Mouse (Mus musculus) retina, postnatal 1 day (tissue): ENCODE results near the gene Grid1.

ENCODE experiments used
- DNase-seq: peaks from one replicate; pipeline ENCODE4 v3.0.0-alpha.2; 2012

Grid1 gene

DNA sequence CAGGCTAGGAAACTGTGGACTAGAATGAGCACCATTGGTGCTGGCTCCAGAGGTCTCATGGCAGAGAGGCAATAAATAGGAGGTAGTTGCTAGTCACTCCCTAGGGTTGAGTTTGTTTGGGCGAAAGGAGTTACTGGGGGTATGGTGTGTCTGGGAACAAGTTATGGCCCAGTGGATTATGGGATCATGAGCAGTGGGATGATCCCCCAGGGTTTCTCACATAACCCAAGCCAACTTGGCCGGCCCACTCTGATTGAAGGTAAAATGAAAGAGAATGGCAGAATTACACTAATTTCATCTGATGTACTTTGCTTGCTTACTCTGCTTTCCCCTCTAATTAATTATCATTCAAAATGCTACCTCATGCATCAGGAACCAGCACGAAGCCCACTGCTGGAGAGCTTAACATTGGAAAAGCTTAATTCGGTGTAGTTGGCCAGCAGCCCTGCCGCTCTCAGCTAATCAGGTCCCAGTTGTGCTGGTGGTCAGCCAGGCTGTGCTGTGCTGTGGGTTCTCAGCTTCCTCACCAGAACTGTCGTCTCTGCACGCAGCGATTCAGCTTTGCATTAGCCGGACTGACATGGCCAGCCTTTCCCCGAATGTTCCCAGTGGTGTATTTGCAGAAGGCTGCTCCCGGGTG is 207.7 kb downstream of the Grid1 start:
- peak; percentile 34 for DNase-seq

DNA sequence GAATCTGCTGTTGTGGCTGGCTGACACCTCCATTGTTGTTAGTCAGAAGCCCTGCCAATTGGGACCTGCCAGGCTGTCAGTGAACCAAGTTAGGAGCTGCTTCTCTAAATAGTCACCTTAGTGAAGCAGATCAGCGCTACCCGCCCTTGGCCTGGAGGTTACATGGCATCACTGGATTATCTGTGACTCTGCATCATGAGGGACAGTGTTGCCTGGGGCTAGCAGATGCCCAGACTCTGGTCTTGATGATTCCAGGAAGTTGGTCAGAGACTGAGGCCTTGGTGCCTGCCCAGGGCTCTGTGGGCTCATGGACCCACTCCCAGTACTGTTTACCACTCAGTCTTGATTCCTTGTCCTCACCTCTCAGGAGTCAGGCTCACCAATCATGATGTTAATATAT is 209.7 kb downstream of the Grid1 start:
- no peak for DNase-seq

DNA sequence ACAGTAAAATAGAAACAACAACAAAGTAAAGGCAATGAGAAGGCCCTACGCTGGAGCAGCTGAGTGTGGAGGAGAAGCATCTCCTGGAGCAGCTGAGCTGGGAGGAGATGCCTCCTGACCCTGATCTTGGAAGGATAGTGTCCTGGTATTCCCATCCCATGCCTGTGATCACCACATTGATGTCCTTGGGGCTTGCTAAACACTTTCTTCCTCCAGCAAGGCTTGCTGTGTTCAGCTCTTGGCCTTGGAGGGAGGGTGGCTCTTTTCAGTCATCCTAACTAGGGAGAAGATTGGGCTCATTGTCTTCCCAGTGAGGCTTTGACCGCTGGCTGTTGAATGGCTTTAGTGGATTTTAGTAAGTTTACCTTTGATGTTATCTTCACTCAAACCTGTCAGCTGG is 210.4 kb downstream of the Grid1 start:
- no peak for DNase-seq

DNA sequence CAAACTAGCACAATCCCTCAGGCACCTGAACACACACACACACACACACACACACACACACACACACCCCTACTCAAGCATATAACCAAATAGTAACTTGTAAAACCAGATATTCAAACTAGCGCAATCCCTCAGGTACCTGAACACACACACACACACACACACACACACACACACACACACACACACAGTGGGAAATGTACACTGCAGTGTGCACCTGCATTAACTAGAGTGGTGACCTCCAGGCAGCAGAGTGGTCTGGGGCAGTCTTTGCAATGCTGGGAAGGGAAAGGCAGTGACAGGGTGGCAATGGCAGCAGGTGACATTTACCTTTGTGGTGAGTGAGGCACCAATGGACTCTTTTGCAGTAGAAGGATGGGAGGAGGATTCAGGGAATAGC is 212.4 kb downstream of the Grid1 start:
- DNase-seq, result no peak

DNA sequence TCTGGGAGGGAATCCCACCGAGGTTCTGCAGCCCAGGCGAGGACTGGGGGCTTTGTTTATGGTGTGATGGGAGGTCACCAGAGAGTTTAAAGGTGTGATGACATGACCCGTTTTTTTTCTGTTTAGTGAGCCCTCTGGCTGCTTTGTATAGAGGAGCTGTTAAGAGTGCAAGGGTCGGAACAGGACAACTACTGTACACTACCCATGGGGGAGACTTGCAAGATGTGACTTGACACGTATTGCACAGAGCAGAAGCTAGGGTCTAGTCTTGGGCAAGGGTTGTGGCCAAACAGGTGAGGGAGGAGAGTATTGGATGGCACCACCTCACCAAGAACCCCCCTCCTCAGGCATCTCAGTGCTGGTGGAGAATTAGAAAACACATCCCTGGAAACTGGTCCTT is 224.4 kb downstream of the Grid1 start:
- no peak for DNase-seq

DNA sequence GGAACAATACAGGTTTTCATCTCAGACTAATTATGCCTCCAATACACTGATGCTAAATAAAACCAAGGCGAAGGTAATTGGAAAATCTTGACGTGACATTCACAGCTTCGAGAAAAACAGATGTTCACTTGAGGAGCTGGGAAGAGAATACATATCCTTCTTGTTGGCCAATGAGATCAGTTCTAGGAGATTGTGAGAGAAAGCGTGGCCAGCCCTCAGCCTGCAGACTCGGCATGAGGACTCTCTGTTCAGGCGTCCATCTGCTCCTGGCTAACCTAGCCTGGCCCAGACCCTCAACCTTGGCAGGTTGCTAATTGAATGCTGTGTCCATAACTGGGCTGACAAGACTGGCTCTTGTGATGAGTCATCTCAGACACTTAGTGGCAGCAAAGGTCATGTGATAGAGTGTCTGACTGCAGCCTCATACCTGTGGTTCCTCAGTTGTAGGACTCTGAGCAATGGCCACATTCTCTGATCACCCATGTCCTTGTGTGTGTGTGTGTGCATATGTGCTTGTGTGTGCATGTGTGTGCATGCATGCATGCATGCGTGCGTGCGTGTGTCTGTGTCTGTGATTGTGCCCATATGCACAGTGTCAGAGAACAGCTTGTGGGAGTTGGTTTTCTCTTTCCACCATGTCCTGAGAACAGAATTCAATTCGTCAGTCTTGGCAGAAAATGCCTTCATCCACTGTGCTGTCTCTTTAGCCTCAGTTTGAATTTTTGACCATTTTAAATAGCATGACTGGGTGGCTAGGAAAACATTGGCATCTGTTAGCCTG is 225.2 kb downstream of the Grid1 start:
- no peak for DNase-seq

DNA sequence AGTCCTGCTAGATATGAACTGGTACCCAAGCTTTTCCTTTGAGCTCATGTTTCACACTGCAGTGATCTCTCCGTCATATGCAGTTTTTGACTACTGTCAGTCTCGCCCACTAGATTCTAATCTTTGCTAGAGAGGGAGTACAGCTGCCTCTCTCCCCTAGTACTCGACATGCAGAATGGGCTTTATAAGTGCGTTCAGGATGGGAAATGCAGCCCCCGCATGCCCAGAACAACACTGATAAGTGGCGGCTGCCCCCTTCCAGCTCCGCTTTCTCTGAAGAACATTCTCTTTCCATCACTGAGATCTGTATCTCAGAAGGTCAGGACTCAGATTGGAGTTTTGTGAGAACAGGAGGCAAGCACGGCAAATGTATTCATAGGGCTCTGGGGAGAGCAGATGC is 229.3 kb downstream of the Grid1 start:
- no peak for DNase-seq

DNA sequence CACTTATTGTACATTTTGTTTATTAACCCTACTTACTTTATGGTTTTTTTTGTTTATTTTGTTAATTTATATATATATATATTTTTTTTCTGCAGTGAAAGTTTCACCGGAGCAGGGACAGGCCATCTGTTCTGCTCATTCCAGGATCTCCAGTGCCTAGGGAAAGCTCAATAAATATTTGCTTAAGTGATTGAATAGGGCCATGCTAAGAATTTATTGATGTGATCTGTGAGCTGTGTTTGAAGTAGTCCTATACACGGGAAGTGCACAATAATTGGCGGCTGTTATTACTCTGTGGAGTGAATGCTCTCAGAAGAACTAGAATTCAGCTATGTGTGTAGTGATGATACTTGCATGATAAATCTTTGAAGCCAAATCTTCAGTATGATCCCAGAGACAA is 234.2 kb downstream of the Grid1 start:
- DNase-seq, result no peak

DNA sequence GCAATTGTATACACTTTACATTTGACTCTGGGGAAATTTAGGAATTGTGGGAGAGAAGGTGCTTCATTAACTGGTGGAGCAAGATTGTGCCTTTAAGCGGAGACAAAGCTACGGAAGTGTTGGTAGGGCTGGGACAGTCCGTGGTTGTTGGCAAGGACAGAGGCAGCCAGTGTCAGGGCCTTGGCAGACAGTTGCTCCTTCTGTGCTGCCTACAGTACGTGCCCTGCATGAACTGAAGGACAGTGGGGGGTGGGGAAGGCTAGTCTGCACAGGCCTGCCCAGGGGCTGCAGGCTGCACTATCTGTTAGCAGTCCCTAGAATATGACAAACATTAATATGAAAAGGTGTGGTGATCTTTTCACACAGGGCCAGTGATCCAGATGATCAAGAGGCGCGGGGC is 254.7 kb downstream of the Grid1 start:
- peak; percentile 37 for DNase-seq

DNA sequence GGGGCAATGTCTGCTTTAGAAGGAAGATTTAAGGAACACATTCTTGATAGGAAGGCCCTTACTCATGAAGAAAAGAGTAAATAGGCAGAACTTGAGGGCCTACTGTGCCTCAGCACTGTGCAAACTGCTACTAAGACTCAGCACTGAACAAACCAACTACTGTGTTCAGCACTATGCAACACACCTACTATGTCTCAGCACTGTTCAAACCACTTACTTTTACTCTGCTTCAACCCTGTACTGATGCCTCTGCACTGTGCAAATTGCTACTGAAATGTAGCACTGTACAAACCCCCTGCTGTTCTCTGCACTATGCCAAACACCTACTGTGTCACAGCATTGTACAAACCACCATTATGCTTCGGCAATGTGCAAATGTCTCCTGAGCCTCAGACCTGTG is 260.0 kb downstream of the Grid1 start:
- no peak for DNase-seq

DNA sequence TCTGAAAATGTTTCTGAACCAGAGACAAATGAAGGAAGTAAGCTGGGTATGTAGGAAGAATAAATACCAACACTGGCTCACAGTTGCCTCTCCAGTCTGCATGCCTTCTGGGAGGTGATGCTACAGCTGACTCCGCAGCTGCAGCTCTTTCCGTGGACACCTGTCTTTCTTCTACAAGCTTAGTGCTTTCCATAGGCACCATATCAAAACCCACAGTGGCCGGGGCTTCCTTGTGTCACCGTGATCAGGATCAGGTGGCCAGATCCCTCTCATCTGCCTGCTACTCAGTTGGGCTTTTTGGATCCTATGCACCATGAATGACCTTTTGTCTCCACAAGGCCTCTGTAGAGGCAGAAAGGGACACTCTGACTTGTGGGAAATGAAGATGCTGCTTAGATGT is 272.7 kb downstream of the Grid1 start:
- DNase-seq, result no peak

DNA sequence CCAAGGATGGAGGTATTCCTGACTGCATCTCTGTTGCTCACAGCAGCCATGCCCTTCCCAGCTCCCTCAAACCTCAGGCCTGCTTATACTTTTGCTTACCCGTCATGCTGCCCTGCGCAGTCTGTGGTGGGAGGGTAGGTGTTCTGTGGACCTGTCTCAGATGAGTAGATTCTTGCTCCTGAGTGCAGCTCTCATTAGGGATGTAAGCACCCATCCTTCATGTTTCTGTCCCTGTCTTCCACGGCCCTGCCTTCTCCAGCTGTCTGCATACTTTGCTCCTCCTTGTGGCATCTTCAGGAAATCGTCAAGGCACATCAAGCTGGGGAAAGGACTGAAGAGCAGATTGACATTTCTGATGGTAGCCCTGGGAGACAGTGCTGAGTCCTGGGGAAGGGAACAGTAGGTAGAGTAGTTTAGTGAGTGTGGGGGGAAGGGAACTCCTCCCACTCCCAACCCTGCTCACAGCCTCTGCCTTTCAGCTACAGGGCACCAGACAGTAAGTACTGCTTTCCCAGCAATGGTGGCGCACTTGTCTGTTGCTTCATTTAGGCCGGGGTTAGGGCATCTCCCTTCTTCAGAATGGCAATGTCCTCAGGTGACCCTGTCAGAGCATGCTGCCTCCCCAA is 273.8 kb downstream of the Grid1 start:
- no peak for DNase-seq

DNA sequence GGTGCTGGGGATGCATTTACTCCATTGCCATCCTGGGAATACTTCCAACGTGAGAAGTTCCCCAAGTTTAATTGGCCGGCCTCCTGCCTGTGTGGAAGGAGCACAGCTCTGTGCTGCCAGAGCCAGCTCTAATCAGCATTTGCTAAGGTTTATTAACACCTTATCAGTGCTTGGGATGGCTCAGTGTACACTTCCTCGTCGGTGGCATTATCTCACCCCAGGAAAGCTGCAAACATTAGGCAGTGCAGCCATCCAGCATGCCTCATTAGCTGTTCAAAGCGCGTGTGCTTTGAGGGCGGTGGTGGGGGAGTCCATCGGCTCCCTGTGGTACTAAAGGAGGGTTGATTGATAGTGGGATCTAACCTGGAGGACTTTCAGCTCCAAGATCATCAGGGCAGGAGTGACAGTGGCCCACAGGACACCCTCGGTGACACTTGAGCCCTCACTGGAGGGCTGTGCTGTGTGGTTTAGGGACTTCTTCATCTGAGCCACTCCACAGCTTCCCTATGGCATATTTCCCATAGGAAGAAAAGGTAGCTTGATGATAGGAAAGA is 275.7 kb downstream of the Grid1 start:
- DNase-seq, result no peak

DNA sequence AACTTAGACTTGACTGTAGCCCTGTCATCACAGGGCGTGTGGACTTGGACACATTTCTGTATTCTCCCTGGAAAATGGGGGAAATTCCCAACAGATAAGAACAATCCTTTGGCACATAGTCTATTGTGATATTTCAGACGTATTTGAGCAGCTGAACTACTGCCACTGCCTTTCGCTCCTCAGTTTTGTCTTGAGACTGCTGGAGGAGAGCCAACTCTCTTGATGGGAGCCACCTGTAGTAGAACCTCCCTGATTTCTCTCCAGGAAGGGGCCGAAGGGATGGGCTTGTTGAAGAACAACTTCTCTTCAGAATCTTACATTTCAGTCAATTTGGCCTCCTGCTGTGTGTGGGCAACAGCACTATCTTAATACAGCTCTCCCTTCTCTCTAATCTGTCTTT is 276.2 kb downstream of the Grid1 start:
- DNase-seq, result no peak

DNA sequence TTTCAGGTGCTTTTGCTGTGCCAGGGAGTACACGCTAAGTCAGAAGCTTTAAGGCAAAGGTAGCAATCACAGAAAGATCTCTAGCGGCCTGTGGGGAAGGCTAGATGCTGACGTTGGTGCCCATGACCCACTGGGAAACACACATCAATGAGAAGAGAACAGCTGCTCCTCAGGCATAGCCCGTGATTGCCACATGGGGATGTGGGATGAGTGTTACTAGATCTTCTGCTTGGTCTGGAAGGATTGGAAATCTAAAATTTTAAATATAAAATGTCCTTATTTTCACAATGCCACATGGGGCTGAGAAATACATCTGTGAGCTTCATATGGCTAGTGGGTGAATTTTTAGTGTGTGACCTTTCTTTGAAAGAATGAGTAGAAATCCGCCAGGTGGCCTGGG is 277.3 kb downstream of the Grid1 start:
- DNase-seq, result no peak

DNA sequence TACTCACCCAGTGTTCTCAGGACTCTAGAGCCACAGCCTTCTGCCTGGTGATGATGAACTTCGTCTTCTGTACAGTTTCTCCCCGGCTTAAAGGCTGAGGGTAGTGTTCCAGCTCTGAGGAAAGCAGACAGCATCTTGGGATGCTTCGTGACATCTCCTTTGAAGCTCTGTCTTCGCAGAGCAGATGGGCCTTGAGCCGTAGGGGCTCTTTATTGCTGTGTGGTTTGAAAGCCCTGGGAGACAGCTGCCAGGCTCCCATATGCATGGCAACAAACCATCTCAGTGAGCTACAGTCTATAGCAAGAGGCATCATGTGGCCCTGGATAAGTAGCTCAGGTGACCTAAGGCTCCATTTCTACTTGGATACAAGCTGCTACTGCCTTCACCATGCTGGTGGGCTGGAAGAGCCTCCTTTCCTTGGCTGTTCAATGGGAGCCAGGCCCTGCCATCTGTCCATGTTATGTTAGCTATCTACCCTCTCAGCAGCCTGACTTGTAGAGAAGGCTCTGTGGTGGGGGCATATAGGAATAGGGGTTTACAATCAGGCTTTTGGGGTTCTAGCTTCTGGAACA is 283.8 kb downstream of the Grid1 start:
- no peak for DNase-seq

DNA sequence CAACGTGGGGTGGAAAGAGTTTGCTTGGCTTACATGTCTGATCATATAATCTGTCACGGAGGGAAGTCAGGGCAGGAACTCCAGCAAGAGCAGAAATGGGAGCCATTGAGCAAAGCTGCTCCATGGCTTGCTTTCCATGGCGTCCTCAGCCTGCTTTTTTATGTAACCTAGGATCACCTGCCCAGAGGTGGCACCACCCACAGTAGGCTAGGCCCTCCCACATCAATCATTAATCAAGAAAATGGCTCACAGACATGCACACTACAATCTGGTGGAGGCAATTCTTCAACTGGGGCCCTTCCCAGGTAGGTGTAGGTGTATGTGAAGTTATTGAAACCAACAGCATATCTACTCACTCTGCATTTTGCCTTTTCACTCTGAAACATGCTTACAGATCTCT is 287.7 kb downstream of the Grid1 start:
- no peak for DNase-seq

DNA sequence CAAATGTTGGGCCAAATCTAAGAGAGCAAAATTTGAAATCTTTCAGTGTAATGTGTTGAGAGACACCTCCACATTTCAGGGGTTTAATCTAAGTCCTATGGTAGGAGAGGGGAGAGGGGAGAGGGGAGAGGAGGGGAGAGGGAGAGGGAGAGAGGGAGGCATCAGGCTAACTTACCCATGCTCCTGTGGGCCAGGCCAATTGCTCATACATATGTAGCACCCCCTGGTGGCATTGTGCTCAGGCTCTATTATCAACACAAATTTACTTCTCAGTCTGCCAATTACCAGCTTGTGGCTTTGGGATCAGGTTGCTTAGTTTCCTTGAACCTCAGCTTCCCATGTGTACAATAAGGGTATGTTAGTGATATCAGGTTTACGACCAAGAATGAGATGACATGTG is 291.0 kb downstream of the Grid1 start:
- DNase-seq, result peak; percentile 52

DNA sequence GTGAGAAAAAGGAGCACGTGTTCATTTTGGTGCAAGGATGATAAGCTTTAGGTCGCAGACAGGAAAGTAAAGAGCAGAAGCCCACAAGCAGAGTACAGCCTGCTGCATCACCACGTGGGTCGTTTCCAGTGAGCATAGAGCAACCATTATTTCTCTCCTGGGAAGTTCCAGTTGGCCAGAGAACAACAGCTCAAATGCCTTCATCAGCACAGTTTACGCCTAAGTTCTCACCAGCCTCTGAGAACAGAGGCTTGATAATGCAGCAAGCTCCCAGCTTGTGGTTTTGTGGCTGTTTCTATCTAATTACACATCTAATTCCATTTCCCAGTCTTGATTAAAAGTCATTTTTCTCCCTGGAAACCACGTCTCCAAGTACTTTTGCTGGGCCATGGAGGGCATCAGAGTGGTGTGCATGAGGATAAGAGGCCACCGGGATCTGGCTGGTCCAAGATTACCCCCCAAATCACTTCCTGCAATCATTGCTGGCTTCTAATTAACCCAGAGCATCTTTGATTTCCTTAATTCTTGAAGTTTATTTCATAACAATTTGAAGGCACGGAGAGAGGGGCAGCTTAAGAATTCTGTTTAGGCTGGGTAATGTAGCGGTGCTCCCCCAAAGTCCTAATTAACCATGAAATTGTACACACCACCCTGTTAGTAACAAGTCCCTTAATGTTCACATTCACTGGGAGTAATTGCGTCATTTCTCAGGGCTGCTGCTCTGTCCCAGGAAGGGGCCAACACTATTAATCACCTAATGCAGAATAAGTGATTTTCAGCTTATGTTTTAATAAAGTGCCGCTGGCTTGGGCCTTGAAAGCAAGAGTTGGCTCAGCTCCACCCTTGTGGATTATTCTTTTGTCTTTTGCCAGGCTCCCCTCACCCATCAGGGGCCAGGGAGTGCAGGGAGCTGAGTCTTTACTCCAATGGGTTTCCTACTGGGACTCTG is 292.7 kb downstream of the Grid1 start:
- DNase-seq, result peak; percentile 49

DNA sequence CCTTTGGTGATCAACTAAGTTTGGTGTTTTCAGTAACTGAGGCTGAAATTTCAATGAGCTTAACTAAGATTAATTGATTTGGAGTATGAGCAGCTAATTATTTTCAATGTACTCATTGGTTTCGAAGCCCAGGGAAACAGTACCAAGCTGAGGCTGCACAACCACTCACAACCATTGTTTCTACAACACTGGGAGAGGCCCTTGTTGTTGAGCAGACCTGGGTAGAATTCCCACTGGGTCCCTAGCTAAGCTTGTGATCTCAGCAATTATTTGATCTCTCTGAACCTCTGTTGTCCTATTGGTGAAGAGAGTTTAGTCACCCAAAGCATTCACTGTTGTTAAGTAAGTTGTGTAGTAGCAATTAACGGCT is 293.4 kb downstream of the Grid1 start:
- no peak for DNase-seq

DNA sequence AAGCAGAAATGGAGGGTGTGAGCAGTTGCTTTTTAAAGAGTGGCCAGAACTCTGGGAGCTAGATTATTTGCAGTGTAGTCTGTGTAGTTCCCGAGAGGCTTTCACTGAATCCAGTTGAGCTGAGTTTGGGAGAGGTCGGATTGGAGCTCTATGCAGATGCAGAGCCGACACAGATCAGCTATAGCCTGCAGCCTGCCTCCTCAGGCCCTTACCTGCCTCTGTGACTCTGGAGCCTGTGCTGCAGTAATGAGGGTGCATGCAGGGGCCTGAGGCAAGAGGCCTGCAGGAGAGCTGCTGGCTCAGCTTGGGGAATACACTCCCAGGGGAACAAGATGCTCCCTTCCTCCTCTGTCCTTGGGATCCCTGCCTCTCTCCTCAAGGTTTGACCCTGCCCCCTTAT is 296.0 kb downstream of the Grid1 start:
- no peak for DNase-seq

DNA sequence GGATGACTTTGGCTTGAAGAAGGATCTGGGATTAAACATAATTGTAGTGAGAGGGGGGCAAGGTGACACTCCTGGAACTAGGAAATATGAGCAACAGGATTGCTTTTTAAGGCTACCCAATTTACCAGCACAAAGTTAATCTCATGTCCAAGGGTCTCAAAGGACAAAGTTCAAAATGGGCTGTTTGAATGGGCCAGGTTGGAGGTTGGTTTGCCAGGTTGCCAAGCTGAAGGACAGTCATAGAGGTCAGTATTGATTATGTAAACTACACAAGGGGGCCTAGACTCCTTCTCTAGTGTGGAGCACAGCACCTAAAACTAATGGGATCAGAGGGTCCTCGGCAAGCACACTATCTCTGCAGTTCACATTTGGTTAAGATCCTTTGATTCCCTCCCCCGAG is 300.2 kb downstream of the Grid1 start:
- no peak for DNase-seq

DNA sequence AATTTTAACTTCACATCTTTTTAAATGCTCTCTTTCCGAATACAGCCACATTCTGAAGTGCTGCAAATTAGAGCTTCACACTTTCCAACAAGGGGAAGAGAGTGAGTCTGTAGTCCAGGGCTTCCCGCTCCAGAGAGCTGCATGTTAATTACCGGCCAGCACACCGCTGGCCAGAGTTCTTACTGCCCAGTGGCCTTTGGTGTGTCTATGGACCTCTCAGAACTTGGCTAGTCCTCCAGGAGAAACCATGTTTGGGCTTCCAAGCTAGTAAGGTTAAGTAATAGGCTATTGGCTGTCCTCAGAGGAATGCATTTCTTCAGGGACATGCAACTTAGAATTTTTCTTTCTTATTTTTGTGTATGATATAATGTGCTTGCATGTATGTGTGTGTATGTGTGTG is 301.0 kb downstream of the Grid1 start:
- DNase-seq, result no peak
